Comparison of ENCODE assay signal across 12 mouse cellular contexts in genomic region chr14:122684250-122684649, GRCm38 (mm10).
DNase-seq lines count a peak whose midpoint lies in the region; ATAC-seq lines count a peak whose summit lies in the region.
"Had no signal": no experiment of that assay in that cellular context is flagged by ENCODE, and none has a peak within 500 bp of the region (broad histone marks: within the 10 kb centered on the region; RNA-seq: fewer than 3 reads in every experiment).

No protein-coding gene starts in this region.

- WGBS in midbrain, embryonic 11.5 days = 76% methylated on average over 4 of the region's 4 CpGs
- 83% methylated on average over 4 of the region's 4 CpGs for WGBS in midbrain, embryonic 10.5 days

- H3K27me3 ChIP-seq in midbrain, embryonic 11.5 days (ENCODE audit: control insufficient read depth, insufficient read depth, low read length) = no peaks in the 10 kb centered on the region
- no peaks in the 10 kb centered on the region for H3K27me3 ChIP-seq in midbrain, embryonic 10.5 days (ENCODE audit: low read depth, poor library complexity, severe bottlenecking)
- H3K27me3 ChIP-seq: CH12.LX; stomach, embryonic 15.5 days had no signal

- H3K36me3 ChIP-seq in midbrain, embryonic 11.5 days (ENCODE audit: control insufficient read depth, insufficient read depth, low read length) = no peaks in the 10 kb centered on the region
- no peaks in the 10 kb centered on the region for H3K36me3 ChIP-seq in midbrain, embryonic 10.5 days
- H3K36me3 ChIP-seq: stomach, embryonic 15.5 days had no signal

- H3K9ac ChIP-seq in midbrain, embryonic 11.5 days (ENCODE audit: low read length) = no peak overlapping the region
- H3K9ac ChIP-seq: liver, postnatal 0 days; stomach, embryonic 15.5 days had no signal

- no peaks in the 10 kb centered on the region for H3K4me1 ChIP-seq in midbrain, embryonic 11.5 days (ENCODE audit: control insufficient read depth, insufficient read depth, low read length)
- H3K4me1 ChIP-seq in midbrain, embryonic 10.5 days = peaks cover 13% of the 10 kb centered on the region
- H3K4me1 ChIP-seq: stomach, embryonic 15.5 days had no signal

- H3K4me2 ChIP-seq in midbrain, embryonic 11.5 days = no peak overlapping the region
- H3K4me2 ChIP-seq: stomach, embryonic 15.5 days had no signal

- no peak overlapping the region for H3K4me3 ChIP-seq in midbrain, embryonic 11.5 days (ENCODE audit: low read depth, low read length)
- no peak overlapping the region for H3K4me3 ChIP-seq in midbrain, embryonic 10.5 days
- H3K4me3 ChIP-seq: stomach, embryonic 15.5 days had no signal

- DNase-seq in midbrain, embryonic 11.5 days (ENCODE audit: low spot score, missing footprints) = peak; percentile 72
- no peak for DNase-seq in midbrain, embryonic 10.5 days (ENCODE audit: low spot score)
- peak; percentile 49 to 60 for DNase-seq in cerebellum, postnatal 36 days
- no peak for DNase-seq in right cerebral cortex, postnatal 25 days
- DNase-seq in embryo, embryonic 10.5 days (ENCODE audit: low spot score) = no peak
- DNase-seq in heart, postnatal 10 days = no peak
- DNase-seq: gastrocnemius, postnatal 14 days; liver, postnatal 0 days had no signal

- no peak for ATAC-seq in midbrain, embryonic 11.5 days (ENCODE audit: low FRiP score)
- ATAC-seq in megakaryocyte-erythroid progenitor cell, adult 5-6 weeks (replicated peaks; ENCODE audit: low FRiP score, low TSS enrichment, poor library complexity, severe bottlenecking) = 0 out of 2 replicates have a peak, but pooled peaks have one; percentile 34
- ATAC-seq: liver, postnatal 0 days had no signal

- intact Hi-C loops in heart, postnatal 10 days (cut with DNase I) = no loop called here

- no peaks in the 10 kb centered on the region for H3K9me3 ChIP-seq in midbrain, embryonic 11.5 days (ENCODE audit: control insufficient read depth, low read length)
- no peaks in the 10 kb centered on the region for H3K9me3 ChIP-seq in midbrain, embryonic 10.5 days (replicated peaks)
- H3K9me3 ChIP-seq: stomach, embryonic 15.5 days had no signal

- H3K27ac ChIP-seq in midbrain, embryonic 11.5 days (ENCODE audit: low read depth, low read length) = no peak overlapping the region
- H3K27ac ChIP-seq in midbrain, embryonic 10.5 days (replicated peaks) = no peak overlapping the region
- H3K27ac ChIP-seq: kidney, postnatal 0 days; stomach, embryonic 15.5 days had no signal

Comparison
In these comparisons a context has a peak if more than half of its experiments do, and no peak if none do; other contexts are left out.
1. DNase-seq: peak in midbrain, embryonic 11.5 days (single experiment) and cerebellum, postnatal 36 days (2 of 2); none in midbrain, embryonic 10.5 days (single experiment), right cerebral cortex, postnatal 25 days (single experiment), embryo, embryonic 10.5 days (single experiment) and heart, postnatal 10 days (0 of 2).